Mouse (Mus musculus): ENCODE data around the gene I0C0044D17Rik. TPM values are rescaled to one million over a fixed set of nuclear protein-coding genes. Genes with fewer than 3 reads are reported as not detected.
"Not testable (repeated sequence)": the region's sequence is repeated elsewhere in the genome, so short reads cannot be mapped to it uniquely, and the experiment has no call there.

The I0C0044D17Rik gene
- polyA plus RNA-seq (2012; fragmentation: generic; extraction: Trizol) = not detected
- long read RNA-seq, experiment 1 = 0 reads
- long read RNA-seq, experiment 2 = 0 reads

DNA sequence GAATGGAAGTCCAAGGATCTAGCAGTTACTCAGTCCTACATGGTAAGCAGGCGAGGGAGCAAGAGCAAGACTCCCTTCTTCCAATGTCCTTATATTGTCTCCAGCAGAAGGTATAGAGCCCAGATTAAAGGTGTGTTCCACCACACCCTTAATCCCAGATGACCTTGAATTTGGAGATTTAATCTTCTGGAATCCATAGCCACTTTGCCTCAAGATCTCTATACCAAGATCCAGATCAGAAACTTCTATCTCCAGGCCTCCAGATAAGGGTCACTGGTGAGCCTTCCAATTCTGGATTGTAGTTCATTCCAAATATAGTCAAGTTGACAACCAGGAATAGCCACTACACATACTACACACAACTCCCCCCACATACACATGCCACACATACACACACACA is at the start of gene I0C0044D17Rik:
Gene I0C0044D17Rik (minus strand): TSS at position 101 of the 400 bp plus-strand sequence.
- H3K4me3 ChIP-seq (ENCODE audit: insufficient read depth, poor library complexity, severe bottlenecking); H3K79me2 ChIP-seq (ENCODE audit: control insufficient read depth, insufficient read depth); H3ac ChIP-seq (ENCODE audit: control insufficient read depth, insufficient read length, low read depth); H3K79me3 ChIP-seq (ENCODE audit: low read depth); H3K36me3 ChIP-seq (ENCODE audit: control insufficient read depth, insufficient read depth); H3K27me3 ChIP-seq (ENCODE audit: control insufficient read depth, insufficient read depth, insufficient read length): not testable (repeated sequence)

DNA sequence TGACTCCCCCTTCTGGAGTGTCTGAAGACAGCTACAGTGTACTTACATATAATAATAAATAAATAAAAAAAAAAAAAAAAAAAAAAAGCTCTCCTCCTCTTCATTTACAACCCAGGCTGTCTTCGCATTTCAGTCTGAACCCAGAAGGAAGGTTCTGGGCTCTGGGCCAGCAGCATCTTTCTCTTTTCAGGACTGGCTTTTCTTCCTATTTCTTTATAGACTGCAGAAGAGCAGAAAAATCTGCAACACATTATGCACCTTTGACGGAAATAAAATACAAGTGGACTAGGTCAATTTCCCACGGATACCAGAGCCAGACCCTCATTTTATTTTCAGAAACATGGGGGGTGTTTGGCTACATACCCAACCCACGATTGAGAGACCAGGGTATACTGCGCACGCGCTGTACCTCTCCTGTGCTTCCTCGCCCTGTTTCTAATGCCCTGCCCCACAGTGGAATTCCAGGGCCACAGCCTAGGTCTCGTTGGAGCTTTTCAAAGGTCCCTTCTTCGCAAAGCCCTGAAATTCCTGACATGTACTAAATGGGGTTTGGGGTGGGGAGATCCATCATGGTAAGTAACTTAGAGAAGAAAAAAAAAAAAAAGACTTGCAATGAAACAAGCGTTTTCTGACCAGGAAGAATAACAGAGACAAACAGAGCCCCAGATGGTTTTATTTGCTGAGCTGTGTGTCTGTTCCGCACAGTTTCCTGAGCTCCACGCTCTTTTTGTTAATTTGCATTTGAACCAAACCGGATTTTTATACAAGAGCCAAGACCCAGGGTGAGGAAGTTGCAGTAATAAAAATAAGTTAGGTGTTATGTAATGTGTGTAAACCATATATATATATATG is 42.0 kb upstream of the I0C0044D17Rik start:
- TF ChIP-seq FOSL1 (IDR thresholded peaks at IDR 0.05; ENCODE audit: insufficient read depth, low read length, poor library complexity, severe bottlenecking) (no peak), USF1 (IDR thresholded peaks at IDR 0.05; ENCODE audit: low read depth) (no peak), MYOG (IDR thresholded peaks at IDR 0.05; ENCODE audit: control insufficient read depth, extremely low read depth, insufficient read length) (no peak), MYOD1 (IDR thresholded peaks at IDR 0.05; ENCODE audit: control insufficient read depth, insufficient read length, low read depth) (no peak), MAX (IDR thresholded peaks at IDR 0.05) (no peak), CTCF (IDR thresholded peaks at IDR 0.05; ENCODE audit: control insufficient read depth, insufficient read depth, insufficient read length) (no peak), CEBPB (IDR thresholded peaks at IDR 0.05; ENCODE audit: low read depth) (no peak)
- Histone ChIP-seq H3ac (ENCODE audit: control insufficient read depth, insufficient read length, low read depth) (no peak overlapping the region), H3K4me3 (ENCODE audit: insufficient read depth, poor library complexity, severe bottlenecking) (no peak overlapping the region), H3K79me2 (ENCODE audit: control insufficient read depth, insufficient read depth) (no peaks in the 10 kb centered on the region), H3K79me3 (ENCODE audit: low read depth) (no peaks in the 10 kb centered on the region), H3K36me3 (ENCODE audit: control insufficient read depth, insufficient read depth) (no peaks in the 10 kb centered on the region), H3K27me3 (ENCODE audit: control insufficient read depth, insufficient read depth, insufficient read length) (no peaks in the 10 kb centered on the region)

DNA sequence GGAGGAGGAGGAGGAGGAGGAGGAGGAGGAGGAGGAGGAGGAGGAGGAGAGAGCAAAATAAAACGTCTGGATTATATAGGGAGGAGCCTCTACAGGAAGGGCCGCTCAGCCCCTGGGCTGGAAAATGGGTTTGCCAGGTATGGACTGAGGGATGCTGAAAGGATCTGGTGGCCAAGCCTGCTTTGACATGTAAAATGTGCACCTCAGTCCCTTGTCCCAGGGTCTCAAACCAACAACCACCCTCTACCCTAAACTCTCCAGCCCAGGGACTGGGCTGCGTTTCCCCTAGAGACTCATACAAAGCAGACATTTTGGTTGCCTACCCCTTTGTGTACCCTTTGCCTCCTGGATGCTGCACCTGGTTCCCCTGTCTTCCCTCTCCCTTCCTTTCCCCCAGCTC is 40.9 kb upstream of the I0C0044D17Rik start:
- Histone ChIP-seq H3K79me2 (ENCODE audit: control insufficient read depth, insufficient read depth) (no peaks in the 10 kb centered on the region), H3K27me3 (ENCODE audit: control insufficient read depth, insufficient read depth, insufficient read length) (no peaks in the 10 kb centered on the region), H3ac (ENCODE audit: control insufficient read depth, insufficient read length, low read depth) (no peak overlapping the region), H3K4me3 (ENCODE audit: insufficient read depth, poor library complexity, severe bottlenecking) (no peak overlapping the region), H3K79me3 (ENCODE audit: low read depth) (no peaks in the 10 kb centered on the region), H3K36me3 (ENCODE audit: control insufficient read depth, insufficient read depth) (no peaks in the 10 kb centered on the region)
- TF ChIP-seq FOSL1 (IDR thresholded peaks at IDR 0.05; ENCODE audit: insufficient read depth, low read length, poor library complexity, severe bottlenecking) = no peak
- TF ChIP-seq CTCF (IDR thresholded peaks at IDR 0.05; ENCODE audit: control insufficient read depth, insufficient read depth, insufficient read length) = no peak
- TF ChIP-seq CEBPB (IDR thresholded peaks at IDR 0.05; ENCODE audit: low read depth) = no peak
- TF ChIP-seq MYOD1 (IDR thresholded peaks at IDR 0.05; ENCODE audit: control insufficient read depth, insufficient read length, low read depth) = no peak
- TF ChIP-seq MAX (IDR thresholded peaks at IDR 0.05) = no peak
- TF ChIP-seq MYOG (IDR thresholded peaks at IDR 0.05; ENCODE audit: control insufficient read depth, extremely low read depth, insufficient read length) = no peak
- no peak for TF ChIP-seq USF1 (IDR thresholded peaks at IDR 0.05; ENCODE audit: low read depth)

DNA sequence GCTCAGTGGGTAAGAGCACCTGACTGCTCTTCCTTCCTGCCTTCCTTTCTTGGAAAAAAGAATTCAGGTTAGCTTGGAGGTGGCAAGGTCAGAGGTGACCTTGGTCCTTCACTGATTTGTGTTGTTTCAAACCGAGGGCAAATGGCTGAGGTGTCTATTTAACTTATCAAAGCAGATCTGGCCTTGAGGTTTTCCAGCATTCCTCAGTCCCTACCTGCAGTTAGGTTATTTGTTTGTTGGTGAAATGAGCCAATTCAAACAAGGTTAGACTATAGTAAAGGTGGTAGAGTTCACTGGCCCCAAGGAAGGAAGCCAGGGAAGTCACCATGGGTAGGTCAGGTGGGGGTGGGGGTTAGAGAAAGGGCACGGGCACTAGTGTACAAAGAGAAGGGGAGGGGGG is 40.5 kb upstream of the I0C0044D17Rik start:
- no peaks in the 10 kb centered on the region for H3K36me3 ChIP-seq (ENCODE audit: control insufficient read depth, insufficient read depth)
- H3K4me3 ChIP-seq (ENCODE audit: insufficient read depth, poor library complexity, severe bottlenecking) = no peak overlapping the region
- no peaks in the 10 kb centered on the region for H3K27me3 ChIP-seq (ENCODE audit: control insufficient read depth, insufficient read depth, insufficient read length)
- H3K79me2 ChIP-seq (ENCODE audit: control insufficient read depth, insufficient read depth) = no peaks in the 10 kb centered on the region
- no peak for TF ChIP-seq CEBPB (IDR thresholded peaks at IDR 0.05; ENCODE audit: low read depth)
- TF ChIP-seq USF1 (IDR thresholded peaks at IDR 0.05; ENCODE audit: low read depth) = no peak
- H3ac ChIP-seq (ENCODE audit: control insufficient read depth, insufficient read length, low read depth) = no peak overlapping the region
- H3K79me3 ChIP-seq (ENCODE audit: low read depth) = no peaks in the 10 kb centered on the region

DNA sequence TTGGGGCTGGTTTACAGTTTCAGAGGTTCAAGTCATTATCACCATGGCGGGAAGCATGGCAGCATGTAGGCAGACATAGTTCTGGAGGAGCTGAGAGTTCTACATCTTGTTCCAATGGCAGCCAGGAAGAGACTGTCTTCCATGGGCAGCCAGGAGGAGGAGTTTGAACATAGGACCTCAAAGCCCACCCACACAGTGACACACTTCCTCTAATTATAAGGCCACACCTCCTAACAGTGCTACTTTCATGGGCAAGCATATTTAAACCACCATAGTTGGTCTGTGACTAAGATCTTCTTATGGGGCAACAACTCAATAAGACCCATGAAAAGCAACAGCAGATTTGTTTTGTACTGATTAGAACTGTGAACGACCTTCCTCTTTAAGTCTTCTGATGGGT is 39.8 kb upstream of the I0C0044D17Rik start:
- TF ChIP-seq MYOG (IDR thresholded peaks at IDR 0.05; ENCODE audit: control insufficient read depth, extremely low read depth, insufficient read length) (no peak), MYOD1 (IDR thresholded peaks at IDR 0.05; ENCODE audit: control insufficient read depth, insufficient read length, low read depth) (no peak), CEBPB (IDR thresholded peaks at IDR 0.05; ENCODE audit: low read depth) (no peak)
- no peaks in the 10 kb centered on the region for H3K79me3 ChIP-seq (ENCODE audit: low read depth)
- no peaks in the 10 kb centered on the region for H3K36me3 ChIP-seq (ENCODE audit: control insufficient read depth, insufficient read depth)
- no peak overlapping the region for H3ac ChIP-seq (ENCODE audit: control insufficient read depth, insufficient read length, low read depth)
- no peaks in the 10 kb centered on the region for H3K79me2 ChIP-seq (ENCODE audit: control insufficient read depth, insufficient read depth)
- no peak overlapping the region for H3K4me3 ChIP-seq (ENCODE audit: insufficient read depth, poor library complexity, severe bottlenecking)
- H3K27me3 ChIP-seq (ENCODE audit: control insufficient read depth, insufficient read depth, insufficient read length) = no peaks in the 10 kb centered on the region

DNA sequence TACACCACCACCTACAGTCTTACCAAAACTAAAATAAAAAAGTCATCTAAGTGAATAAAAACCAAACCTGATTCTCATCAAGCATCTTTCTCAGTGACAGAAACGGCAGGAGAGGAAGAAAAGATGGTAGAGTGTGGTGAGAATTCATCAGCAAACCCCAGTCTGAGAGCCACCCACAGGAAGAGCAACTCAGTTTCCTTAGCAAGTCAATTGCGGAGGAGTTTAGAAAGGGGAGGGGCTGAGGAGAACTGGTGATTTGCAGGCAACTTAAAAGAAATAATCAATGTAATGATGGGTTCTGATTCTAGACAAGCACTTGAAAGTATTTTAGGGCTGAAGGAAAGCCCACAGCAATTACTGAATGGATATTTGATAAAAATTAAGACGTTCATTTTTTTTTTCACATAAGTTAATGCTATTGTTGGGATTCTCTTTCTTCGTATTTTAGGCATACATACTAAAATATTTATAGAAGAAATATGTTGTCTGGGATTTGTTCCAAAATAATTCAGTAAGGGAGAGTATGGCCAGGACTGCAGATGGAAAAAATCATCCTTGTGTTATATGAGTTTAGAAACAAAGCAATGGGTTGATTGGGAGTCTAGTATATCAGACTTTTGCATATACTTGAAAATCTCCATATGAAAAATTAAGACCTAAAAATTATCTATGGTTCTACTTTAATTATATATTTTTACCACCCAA is 34.7 kb upstream of the I0C0044D17Rik start:
- H3ac ChIP-seq (ENCODE audit: control insufficient read depth, insufficient read length, low read depth) = no peak overlapping the region
- no peaks in the 10 kb centered on the region for H3K27me3 ChIP-seq (ENCODE audit: control insufficient read depth, insufficient read depth, insufficient read length)
- TF ChIP-seq MAX (IDR thresholded peaks at IDR 0.05) (no peak), MYOG (IDR thresholded peaks at IDR 0.05; ENCODE audit: control insufficient read depth, extremely low read depth, insufficient read length) (no peak), CTCF (IDR thresholded peaks at IDR 0.05; ENCODE audit: control insufficient read depth, insufficient read depth, insufficient read length) (no peak), MYOD1 (IDR thresholded peaks at IDR 0.05; ENCODE audit: control insufficient read depth, insufficient read length, low read depth) (no peak), USF1 (IDR thresholded peaks at IDR 0.05; ENCODE audit: low read depth) (no peak), CEBPB (IDR thresholded peaks at IDR 0.05; ENCODE audit: low read depth) (no peak), FOSL1 (IDR thresholded peaks at IDR 0.05; ENCODE audit: insufficient read depth, low read length, poor library complexity, severe bottlenecking) (no peak)
- no peaks in the 10 kb centered on the region for H3K79me2 ChIP-seq (ENCODE audit: control insufficient read depth, insufficient read depth)
- no peaks in the 10 kb centered on the region for H3K36me3 ChIP-seq (ENCODE audit: control insufficient read depth, insufficient read depth)
- no peak overlapping the region for H3K4me3 ChIP-seq (ENCODE audit: insufficient read depth, poor library complexity, severe bottlenecking)
- H3K79me3 ChIP-seq (ENCODE audit: low read depth) = no peaks in the 10 kb centered on the region

Data from C2C12 (cell line).